Comparison of ENCODE assay signal across 25 mouse cellular contexts in the genomic region with DNA sequence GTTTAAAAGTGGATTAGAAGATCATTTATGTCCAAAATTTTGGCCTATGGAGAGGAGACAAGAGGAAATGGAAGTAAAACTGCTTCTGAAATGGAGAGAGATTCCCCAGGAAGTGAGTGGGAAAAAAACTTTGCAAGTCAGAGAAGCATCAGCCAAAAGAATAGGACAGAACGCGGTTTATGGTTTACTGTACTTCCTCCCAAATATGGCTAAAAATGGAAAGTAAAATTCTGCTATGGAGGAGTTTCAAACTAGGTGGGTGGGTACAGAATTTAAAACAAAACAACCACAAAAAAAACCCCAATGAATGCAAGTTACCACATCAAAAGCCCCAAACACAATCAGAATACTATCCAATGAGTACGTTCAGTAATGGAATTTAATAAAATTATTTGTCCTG.
DNase-seq lines count a peak whose midpoint lies in the region; ATAC-seq lines count a peak whose summit lies in the region.
"Had no signal": no experiment of that assay in that cellular context is flagged by ENCODE, and none has a peak within 500 bp of the region (broad histone marks: within the 10 kb centered on the region; RNA-seq: fewer than 3 reads in every experiment).

No protein-coding gene starts in this region.

- peak; percentile 74 for ATAC-seq in CD4-positive, CD25-positive, alpha-beta regulatory T cell, adult 4 months
- ATAC-seq in activated CD4-positive, CD25-positive, alpha-beta regulatory T cell, adult 4 months: peak; percentile 78
- ATAC-seq in hematopoietic stem cell, adult 5-6 weeks (replicated peaks in 1 of 2; ENCODE audit: insufficient read depth in 1 of 2, low FRiP score in 2 of 2, low TSS enrichment in 1 of 2, low read depth in 1 of 2, poor library complexity in 2 of 2, severe bottlenecking in 2 of 2): peak; percentile 56 to 69; a peak in 3 of 4 replicates
- ATAC-seq: forebrain, postnatal 0 days; intestine, embryonic 16.5 days; lung, postnatal 0 days; midbrain, embryonic 15.5 days had no signal

- peak; percentile 23 for DNase-seq in naive thymus-derived CD4-positive, alpha-beta T cell, adult 2 months (ENCODE audit: low read depth)
- DNase-seq in heart, adult 11 months: no peak
- no peak for DNase-seq in urinary bladder, adult 18-20 months (ENCODE audit: low spot score in 2 of 2)
- no peak for DNase-seq in liver
- DNase-seq: adrenal gland, adult 2 months; B cell, adult 2 months; cerebellum, adult 11-12 months; cerebellum, adult 9-11 months; forebrain, postnatal 0 days; gastrocnemius, postnatal 14 days; heart, adult 18-20 months; kidney, adult 8-10 months; kidney, postnatal 10 days; layer of hippocampus, postnatal 36 days; left cerebral cortex, postnatal 4 days; liver, embryonic 13.5 days; lung, adult 18-20 months; lung, postnatal 4 days; right cerebral cortex, postnatal 4 days had no signal
